Mouse (Mus musculus): ENCODE data around the gene Selp. TPM values are rescaled to one million over a fixed set of nuclear protein-coding genes. Genes with fewer than 3 reads are reported as not detected.
A peak's percentile ranks its signal among the peaks of the same experiment; 100 is the strongest.

The Selp gene
- total RNA-seq, 4 experiments from 2014 or later, result 0.49 to 8.6 (median 1.2) TPM

DNA sequence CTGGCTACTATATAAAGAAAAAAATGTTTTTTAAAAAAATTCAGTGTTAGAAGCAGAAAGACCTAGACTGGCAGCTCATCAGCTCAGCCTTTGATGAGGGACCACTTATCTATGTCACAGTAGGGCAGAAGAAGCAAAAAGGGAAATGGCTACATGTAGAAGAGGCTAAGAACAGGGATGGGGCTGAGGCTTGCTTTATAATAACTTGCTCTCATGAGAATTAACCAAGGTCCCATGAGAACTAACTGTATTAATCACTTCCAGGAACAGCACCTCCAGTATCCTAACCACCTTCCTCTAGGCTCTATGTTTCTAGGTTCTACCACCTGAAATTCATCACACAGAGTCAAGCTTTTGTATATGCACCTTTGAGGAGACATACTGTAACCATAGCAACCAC is 61.8 kb downstream of the Selp start:
- DNase-seq (ENCODE audit: low spot score), result no peak

DNA sequence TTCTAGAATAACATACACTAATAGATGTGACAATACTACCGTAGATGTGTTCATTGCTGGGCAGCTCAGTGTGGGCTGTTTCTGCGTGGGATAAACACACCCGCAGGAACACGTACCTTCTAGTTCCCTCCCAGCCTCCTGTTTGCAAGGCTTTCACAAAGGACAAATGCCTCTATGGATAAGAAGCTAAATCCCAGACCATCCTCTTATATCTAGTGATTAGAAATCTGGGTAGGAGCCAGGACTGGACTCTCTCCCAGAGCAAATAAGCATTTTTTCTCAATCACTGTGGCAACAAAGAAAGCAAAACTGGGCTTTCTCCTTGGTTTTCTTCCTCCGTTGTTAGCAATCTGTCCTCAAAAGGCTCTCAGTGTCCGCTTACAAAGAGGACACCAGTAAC is 63.4 kb downstream of the Selp start:
- no peak for DNase-seq (ENCODE audit: low spot score)

DNA sequence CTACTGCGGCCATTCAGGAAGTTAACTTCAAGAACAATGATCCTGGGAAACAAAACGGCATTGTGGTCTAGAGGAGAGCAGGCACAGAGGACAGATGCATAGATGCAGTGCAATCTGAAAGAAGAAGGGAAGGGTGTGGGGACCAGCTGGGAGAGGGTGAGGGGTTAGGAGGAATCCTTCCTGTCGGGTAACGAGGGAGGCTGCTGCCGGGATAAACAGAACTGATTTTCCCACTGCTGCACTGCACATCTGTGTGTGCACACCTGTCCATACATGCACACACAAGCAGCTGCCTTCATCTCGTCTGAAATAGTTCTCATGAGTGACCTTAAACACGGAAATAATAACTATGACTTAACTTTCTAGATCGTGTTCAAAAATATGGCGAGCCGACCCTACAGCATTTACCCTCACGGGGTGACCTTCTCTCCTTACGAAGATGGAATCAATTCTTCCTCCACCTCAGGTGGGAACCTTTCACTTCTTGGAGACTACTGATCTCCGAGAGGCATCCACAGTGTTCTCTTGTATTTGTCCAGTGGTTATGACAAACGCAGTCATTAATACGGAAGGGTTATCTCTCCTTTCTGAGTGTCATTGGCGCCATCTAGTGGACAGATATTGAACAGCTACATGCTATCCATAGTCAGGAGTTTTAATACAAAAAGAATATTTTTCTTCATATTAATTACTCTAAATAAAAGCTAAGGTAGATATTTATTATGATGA is 69.2 kb downstream of the Selp start:
- peak; percentile 58 for DNase-seq (ENCODE audit: low spot score)

DNA sequence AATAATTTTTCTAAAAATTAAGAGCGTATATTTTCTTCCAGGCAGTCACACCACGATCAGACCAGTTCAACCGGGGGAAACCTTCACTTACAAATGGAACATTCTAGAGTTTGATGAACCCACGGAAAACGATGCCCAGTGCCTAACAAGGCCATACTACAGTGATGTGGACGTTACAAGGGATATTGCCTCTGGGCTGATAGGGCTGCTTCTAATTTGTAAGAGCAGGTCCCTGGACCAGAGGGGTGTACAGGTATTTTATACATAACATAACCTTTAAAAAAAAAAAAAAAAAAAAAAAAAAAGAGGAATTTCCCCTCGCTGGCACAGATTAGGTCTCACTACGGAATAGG is 69.8 kb downstream of the Selp start:
- DNase-seq (ENCODE audit: low spot score), result no peak

DNA sequence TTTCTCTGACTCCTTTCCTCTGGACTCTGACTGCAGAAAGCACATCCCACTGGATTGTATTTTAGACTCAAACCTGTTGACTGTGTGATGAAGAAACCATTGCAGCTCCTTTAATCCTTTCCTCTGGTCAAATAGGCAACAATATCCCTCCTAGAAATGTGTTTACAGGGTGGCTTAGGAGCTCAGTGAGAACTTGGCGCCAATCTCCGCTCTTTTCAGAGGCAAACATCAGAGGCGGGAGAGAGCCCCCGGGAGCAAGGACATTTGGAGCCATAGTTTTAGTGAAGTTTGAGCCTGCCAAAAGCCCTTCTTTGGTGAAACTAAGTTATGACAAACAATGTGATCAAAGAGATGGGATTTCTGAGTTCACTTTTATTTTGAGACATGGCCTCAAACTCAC is 70.3 kb downstream of the Selp start:
- no peak for DNase-seq (ENCODE audit: low spot score)

DNA sequence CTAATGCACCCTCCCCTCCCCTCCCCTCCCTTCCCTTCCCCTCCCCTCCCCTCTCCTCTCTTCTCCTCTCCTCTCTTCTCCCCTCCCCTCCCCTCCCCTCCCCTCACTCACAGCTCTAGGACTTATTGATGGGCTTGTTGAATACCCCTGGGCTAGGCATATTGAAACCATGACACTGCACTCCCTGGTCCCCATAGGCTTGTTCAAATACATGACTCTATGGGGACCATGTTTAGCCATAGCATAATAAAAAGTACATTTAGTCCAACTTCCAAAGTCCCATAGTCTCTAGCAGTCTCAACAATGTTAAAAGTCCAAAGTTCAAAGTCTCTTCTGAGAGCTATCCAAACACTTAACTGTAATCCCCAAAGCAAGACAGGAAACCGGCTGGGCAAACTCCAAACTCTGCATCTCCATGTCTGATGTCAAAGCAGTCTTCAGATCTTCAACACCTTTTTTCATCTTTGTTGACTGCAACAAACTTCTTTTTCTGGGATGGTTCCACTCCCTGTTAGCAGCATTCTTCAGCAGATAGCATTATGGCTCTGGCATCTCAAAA is 72.0 kb downstream of the Selp start:
- DNase-seq (ENCODE audit: low spot score), result no peak

DNA sequence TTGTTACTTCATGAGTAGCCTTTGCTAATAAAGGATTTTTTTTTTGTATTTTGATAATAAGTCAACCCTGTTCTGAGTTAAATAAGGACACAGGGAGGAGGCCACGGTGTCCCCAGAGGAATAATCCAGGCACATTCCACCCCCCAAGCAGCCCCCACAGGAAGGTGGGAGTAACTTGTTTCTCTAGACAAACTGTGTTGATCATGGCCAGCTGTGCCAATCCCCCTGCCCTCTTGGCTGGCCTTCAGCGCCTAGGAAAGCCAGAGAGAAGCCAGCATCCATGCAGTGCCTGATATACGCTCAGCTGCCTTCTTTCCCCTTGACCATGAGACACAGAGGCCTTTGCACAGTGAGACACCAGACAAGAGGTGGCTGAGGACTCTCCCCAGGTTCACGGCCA is 84.5 kb downstream of the Selp start:
- DNase-seq (ENCODE audit: low spot score), result no peak

Other genes with a start within 250 kb of the Selp start
- gene Scyl3, start 186.2 kb upstream of the Selp start, total RNA-seq (2022), result 1 to 10 TPM; 4.5 to 5.8 (median 5.4) TPM
- 1 to 10 TPM in 1 of 4 experiments, under 1 TPM in 3; 0.55 to 1.0 (median 0.70) TPM for gene BC055324, start 120.5 kb upstream of the Selp start, total RNA-seq (2022)
- gene Mettl18, start 120.4 kb upstream of the Selp start, total RNA-seq (2022), result 1 to 10 TPM; 3.3 to 4.8 (median 4.0) TPM
- 1 to 10 TPM in 1 of 4 experiments, under 1 TPM in 3; 0.33 to 1.1 (median 0.54) TPM for gene Sele, start 67.0 kb upstream of the Selp start, total RNA-seq (2022)
- 1 to 10 TPM in 3 of 4 experiments, under 1 TPM in 1; 0.71 to 3.5 (median 1.1) TPM for gene Sell, start 53.3 kb upstream of the Selp start, total RNA-seq (2022)
- 10 to 100 TPM in 1 of 4 experiments, 1 to 10 TPM in 1, under 1 TPM in 2; 0.94 to 14.2 (median 1.1) TPM for gene F5, start 36.6 kb downstream of the Selp start, total RNA-seq (2022)
- 1 to 10 TPM; 6.4 to 9.5 (median 8.5) TPM for gene Slc19a2, start 133.8 kb downstream of the Selp start, total RNA-seq (2022)
- gene Ccdc181, start 160.3 kb downstream of the Selp start, total RNA-seq (2022), result 10 to 100 TPM in 1 of 4 experiments, 1 to 10 TPM in 3; 9.0 to 10.0 (median 10.0) TPM
- gene Nme7, start 188.9 kb downstream of the Selp start, total RNA-seq (2022), result 1 to 10 TPM; 4.0 to 5.4 (median 4.7) TPM
- 10 to 100 TPM; 21.3 to 22.2 (median 21.8) TPM for gene Blzf1, start 192.2 kb downstream of the Selp start, total RNA-seq (2022)